Mouse (Mus musculus): Measurements from ENCODE around the gene Avil.

- TF ChIP-seq CTCF (IDR thresholded peaks at IDR 0.05; ENCODE audit: extremely low read depth, insufficient read depth, insufficient read length, insufficient replicate concordance) (no peak), POLR2A (IDR thresholded peaks at IDR 0.05; ENCODE audit: low read depth, low read length) (no peak)
Measured at GRCm38 (mm10) chr10:127016488-127016887, 16.0 kb downstream of the Avil start.
